Mouse (Mus musculus): ENCODE measurements around the gene Lrrc23.
A peak's percentile ranks its signal among the peaks of the same experiment; 100 is the strongest.
"Not testable (repeated sequence)": the region's sequence is repeated elsewhere in the genome, so short reads cannot be mapped to it uniquely, and the experiment has no call there.

Gene Lrrc23

GRCm38 (mm10) chr6:124779222-124779983 lies at the start of gene Lrrc23:
TSS of gene Lrrc23 (minus strand) at chr6:124779727.
- no peak for DNase-seq (ENCODE audit: low spot score)

DNA sequence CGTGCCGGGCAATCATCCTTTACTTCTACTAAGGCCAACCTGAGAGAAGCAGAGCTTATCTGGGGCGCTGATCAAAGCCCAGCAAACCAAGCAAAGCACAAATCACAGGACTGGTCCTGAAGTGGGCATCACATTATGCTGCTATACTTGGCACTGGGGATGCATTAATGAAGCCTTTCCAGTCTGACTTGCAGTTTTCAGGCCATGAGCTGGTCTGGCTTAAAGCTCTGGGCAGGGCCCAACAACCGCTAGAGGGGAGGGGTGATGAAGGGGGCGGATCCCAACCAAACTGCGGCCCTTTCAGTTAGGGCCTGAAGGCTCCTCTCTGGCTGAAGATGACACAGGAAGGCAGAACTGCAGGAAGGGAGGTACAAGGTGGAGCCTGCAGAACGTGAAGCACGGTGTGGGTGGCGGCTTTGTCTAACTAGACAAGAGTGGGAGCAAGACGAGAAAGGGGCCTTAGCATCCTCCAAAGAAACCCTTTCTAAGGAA lies 48.6 kb upstream of the Lrrc23 start:
- DNase-seq (ENCODE audit: low spot score), result peak; percentile 82

DNA sequence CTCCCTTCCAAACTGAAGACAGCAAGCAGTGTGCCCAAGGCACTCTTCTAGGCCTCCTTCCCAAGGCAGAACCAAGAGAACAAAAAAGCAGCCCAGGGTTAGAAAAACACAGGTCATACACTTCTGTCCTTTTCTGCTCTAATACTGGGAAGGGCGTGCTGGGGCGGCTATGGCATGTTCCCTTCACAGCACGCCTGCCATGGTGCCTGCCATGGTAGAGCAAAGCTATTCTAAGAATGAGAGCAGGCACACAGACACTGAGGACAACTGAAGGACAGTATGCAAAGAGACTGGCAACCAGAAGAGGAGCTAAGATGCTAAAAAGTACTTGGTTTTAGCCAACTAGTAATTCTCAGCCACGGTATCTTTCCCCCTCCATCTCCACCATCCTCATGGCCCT lies 42.5 kb upstream of the Lrrc23 start:
- DNase-seq (ENCODE audit: low spot score), result no peak

GRCm38 (mm10) chr6:124820891-124821290 lies 41.4 kb upstream of the Lrrc23 start:
- DNase-seq (ENCODE audit: low spot score), result no peak

- DNase-seq (ENCODE audit: low spot score), result no peak
These were observed 38.4 kb upstream of the Lrrc23 start for GRCm38 (mm10) chr6:124817971-124818370.

GRCm38 (mm10) chr6:124817563-124817962 lies 38.0 kb upstream of the Lrrc23 start:
- no peak for DNase-seq (ENCODE audit: low spot score)

DNA sequence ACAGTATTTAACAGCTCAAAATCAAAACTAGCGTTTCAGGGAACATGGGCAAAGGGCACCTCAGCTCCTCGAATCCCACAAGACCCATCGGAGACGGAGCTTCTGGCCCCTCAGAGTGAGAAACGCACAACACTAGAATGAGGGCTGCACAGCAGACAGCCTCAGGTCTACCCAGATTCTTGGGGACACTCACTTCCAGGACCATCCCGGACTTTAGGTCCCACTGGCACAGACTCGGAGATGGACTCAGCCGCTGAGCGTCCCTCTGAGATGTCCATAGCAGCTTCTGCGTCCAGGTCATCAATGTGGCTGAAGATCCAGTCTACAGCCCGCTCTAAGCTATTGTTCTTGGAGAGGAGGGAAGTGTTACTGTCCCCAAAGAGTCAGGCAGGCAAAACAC lies 37.6 kb upstream of the Lrrc23 start:
- no peak for DNase-seq (ENCODE audit: low spot score)

DNA sequence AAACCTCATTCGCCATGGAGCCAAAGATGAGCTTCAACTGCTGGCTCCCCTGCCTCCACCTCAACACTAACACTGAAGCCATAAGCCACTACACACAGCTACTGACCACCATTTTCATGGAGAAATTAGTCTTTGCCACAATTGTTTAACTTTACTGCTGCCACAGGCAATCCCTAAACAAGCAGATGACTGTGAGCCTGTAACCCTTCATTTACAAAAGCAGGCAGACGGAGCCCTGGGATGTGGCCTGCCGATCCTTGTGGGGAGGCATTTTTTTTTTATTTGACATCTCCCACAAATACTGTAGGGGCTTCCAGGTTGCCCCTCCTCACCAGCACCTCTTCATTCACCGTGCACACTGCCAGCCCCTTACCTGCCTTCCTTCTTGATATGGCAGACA lies 37.1 kb upstream of the Lrrc23 start:
- no peak for DNase-seq (ENCODE audit: low spot score)

DNA sequence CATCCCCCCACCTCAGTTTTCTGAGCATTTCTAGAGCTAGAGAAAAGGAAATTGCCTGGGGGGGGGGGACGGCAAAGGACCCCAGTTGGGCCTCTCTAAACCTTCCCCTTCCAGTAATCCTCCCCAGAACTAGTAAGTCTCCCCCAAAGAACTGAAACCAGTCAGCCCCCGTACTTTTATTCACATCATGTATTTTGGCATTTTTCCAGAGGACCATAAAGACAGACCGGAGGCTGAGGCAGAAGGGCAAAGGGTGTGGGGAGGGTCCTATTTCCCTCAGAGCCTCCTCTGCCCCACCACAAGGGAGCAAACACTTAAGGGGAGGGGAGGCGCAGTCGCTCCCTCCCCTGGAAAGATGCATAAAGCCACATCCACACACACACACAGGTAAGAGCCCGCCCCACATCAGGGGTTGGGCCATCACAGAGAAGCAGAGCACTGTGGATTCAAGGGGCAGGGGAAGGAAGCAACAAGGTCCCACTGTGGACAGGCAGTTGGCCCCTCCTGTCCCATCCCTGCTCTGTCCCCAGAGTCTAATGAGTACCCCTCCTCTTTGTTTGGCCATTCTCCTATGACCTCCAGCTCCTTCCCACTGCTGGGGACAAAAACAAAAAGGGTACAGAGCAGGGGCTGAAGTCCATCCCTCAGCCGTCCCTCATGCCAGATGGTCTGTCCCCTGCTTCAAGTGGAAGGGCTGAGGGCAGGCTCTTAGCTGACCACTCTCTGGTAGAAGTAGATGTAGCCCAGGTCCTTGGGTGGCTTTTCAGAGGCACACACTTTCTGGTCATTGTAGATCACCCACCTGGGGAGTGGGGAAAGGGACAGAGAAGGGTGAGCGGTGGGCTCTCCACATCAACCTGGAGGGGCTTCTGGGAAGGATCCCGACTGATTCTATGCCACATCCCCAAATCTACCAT lies 35.6 kb upstream of the Lrrc23 start:
- no peak for DNase-seq (ENCODE audit: low spot score)

GRCm38 (mm10) chr6:124814448-124814847 lies 34.9 kb upstream of the Lrrc23 start:
- DNase-seq (ENCODE audit: low spot score), result no peak

DNA sequence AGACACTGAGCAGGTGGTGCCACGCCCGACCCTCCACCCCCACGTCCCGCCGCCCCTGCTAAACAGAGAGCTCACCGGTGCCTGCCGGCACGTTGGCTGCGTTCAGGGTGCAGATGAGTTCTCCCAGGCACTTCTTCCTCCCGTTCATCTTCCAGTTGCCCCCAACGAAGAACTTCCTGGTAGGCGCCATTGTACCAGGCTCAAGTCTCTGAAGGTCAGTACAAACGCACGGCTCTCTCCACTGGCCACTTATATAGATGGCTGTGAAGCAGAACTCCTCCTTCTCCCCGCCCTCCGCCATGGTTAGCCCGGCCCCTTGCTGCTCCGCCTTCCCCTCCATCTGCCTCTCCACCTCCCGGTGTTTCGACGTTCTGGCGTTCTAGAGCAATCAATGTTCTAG lies 34.4 kb upstream of the Lrrc23 start, which contains the start of gene Tpi1:
Gene Tpi1, minus strand, starts transcription at position 364 of the 400 bp plus-strand sequence.
- peak; percentile 92 for DNase-seq (ENCODE audit: low spot score)

DNA sequence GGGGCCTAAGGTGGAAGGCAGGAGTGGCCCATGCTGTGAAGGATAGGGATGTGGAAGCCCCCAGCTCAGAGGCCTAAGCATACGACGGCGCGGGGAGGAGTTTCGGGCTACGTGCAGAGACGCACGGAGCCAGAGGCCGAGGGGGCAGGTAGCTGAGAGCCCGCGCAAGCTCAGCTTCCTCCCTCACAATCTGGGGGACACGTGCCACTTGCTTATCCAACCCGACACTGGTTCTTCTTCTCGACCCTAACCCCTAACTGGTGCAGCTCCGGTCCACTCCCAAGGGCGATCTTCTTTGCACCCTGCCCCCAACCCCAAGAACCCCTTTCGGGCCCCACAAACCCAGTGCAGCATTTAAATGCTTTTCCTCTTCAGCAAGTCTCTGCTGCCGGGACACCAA lies 34.0 kb upstream of the Lrrc23 start:
- peak; percentile 56 for DNase-seq (ENCODE audit: low spot score)

GRCm38 (mm10) chr6:124812848-124813247 lies 33.3 kb upstream of the Lrrc23 start:
- DNase-seq (ENCODE audit: low spot score), result no peak

DNA sequence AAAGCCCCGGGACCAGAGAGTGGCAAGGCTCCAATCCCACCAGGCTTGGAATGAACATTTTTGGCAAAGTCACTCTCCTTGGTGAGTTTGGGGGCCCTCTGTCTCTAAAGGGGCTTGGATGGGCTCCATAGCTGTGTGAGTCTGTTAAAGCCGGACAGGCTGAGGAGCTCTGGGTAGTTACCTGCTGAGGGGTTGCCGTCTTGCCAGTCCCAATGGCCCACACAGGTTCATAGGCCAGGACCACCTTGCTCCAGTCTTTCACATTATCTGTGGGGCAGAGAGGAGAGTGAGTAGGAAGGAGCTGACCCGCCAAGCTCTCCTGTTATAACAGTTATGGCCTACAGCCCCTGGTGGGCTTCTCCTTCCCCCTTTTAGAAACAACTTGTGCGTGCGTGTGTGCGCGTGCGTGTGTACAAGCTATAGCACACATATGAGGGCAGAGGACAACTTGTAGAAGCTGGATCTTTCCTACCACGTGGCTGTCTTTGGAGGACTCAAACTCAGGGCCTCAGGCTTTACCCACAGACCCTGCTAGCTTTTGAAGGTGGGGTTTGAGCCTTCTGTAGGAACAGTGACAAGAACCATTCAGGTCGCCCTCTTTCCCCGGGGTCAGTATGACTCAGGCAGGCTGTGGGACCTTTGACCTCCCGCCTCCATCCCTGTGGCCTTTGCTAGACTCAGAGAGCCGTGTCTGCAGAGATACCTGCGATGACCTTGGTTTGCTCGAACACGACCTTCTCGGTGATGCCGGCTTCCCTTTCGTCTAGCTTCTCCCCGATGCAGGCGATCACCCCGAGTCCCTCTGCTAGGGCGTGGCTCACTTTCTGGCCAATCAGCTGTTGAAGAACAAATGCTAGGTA lies 32.4 kb upstream of the Lrrc23 start:
- DNase-seq (ENCODE audit: low spot score), result no peak

- DNase-seq (ENCODE audit: low spot score), result no peak
These were observed 31.8 kb upstream of the Lrrc23 start for GRCm38 (mm10) chr6:124811403-124811665.

DNA sequence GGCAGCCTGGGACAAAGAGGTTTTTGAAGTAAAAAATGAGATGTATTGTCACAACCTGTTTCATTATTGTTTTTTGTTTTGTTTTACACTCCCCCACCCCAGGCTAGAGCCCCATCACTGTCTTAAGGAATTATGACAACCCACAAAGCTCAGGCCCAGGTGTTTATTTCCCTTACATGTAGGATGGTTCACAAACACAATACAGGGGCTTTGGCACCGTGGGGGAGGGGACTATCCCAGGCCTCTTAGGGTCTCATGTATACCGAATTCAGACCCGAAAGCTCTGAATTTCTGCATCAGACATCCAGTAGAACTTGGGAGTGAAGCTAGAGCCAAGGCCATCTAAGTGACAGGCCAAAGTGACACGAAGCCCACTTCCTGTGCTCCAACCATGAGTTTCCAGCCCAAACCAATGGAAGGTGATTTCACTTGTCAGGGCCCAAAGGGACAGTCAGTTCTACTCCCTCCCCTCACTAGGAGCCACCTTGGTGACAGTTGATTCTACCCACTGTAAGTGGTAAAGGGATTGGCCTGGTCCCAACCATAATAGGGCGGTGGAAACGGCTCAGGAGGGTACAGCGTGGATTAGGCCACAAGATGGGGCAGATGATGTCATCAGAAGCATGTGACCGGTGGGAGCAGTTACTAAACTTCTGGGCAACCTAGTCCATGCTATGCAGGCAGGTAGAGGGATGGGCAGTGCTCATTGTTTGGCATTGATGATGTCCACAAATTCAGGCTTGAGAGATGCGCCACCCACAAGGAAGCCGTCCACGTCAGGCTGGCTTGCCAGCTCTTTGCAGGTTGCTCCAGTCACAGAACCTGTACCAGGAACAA lies 31.3 kb upstream of the Lrrc23 start:
- not testable (repeated sequence) for DNase-seq (ENCODE audit: low spot score)

DNA sequence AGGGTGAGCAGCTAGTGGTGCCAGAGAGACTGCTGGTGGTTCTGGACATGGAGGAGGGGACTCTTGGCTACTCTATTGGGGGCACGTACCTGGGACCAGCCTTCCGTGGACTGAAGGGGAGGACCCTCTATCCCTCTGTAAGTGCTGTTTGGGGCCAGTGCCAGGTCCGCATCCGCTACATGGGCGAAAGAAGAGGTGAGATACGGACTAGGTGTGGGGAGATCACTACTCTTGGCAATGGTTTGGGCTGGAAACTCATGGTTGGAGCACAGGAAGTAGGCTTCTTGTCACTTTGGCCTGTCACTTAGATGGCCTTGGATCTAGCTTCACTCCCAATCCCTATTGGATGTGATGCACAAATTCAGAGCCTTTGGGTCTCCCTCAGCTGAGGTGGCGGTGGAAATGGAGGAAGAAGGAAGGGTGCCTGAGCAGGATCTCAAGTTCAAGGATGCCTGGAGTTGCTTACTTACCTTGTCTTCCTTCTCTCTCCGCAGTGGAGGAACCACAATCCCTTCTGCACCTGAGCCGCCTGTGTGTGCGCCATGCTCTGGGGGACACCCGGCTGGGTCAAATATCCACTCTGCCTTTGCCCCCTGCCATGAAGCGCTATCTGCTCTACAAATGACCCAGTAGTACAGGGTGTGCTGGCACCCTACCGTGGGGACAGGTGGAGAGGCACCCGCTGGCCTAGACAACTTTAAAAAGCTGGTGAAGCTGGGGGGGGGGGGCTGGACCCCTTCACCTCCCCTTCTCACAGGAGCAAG lies 30.4 kb upstream of the Lrrc23 start:
- DNase-seq (ENCODE audit: low spot score), result no peak

DNA sequence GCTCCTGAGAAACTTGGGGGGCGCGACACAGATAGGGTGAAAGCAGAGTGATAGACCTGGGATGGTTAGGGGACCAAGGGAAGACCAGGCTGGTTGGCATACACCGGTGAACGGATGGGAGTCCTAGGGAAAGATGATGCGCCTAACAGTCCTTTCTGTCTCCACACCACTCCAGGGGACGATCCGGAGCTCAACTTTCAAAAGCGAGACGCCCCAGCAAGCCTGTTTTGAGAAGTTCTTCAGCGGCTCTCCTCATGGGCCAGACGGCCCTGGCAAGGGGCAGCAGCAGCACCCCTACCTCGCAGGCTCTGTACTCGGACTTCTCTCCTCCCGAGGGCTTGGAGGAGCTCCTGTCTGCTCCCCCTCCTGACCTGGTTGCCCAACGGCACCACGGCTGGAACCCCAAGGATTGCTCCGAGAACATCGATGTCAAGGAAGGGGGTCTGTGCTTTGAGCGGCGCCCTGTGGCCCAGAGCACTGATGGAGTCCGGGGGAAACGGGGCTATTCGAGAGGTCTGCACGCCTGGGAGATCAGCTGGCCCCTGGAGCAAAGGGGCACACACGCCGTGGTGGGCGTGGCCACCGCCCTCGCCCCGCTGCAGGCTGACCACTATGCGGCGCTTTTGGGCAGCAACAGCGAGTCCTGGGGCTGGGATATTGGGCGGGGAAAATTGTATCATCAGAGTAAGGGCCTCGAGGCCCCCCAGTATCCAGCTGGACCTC lies 29.7 kb upstream of the Lrrc23 start:
- peak; percentile 84 for DNase-seq (ENCODE audit: low spot score)

- DNase-seq (ENCODE audit: low spot score), result peak; percentile 77
These were observed 29.0 kb upstream of the Lrrc23 start, which contains the start of gene Spsb2 for GRCm38 (mm10) chr6:124808358-124809012. TSS of gene Spsb2 (plus strand) at chr6:124808661.

Data from MN1 (cell line).